Mouse (Mus musculus) liver, adult 2 months (tissue): ENCODE measurements around the gene Psen2. TPM values are rescaled to one million over a fixed set of nuclear protein-coding genes. Genes with fewer than 3 reads are reported as not detected.

Experiments
- DNase-seq: peaks from one replicate; pipeline ENCODE4 v3.0.0-alpha.2; 2011; ENCODE audit warnings: low read depth, low spot score; ENCODE audit errors: extremely low read depth
- H3K27ac ChIP-seq: fragments of 200-500 bp; replicated peaks from 2 replicates; pipeline ENCODE4 v1.5.1; 2012; ENCODE audit warnings: low read depth, mild to moderate bottlenecking, control low read depth, inconsistent platforms, low read length; ENCODE audit not compliant: insufficient read depth
- H3K27me3 ChIP-seq: fragments of 200-500 bp; 2 replicates; pipeline ENCODE4 v1.6.1; 2012; ENCODE audit warnings: mild to moderate bottlenecking, moderate library complexity, low read length, inconsistent platforms; ENCODE audit not compliant: control insufficient read depth, insufficient read depth
- H3K36me3 ChIP-seq: fragments of 200-500 bp; 2 replicates; pipeline ENCODE4 v1.6.1; 2012; ENCODE audit warnings: low read length, inconsistent platforms; ENCODE audit not compliant: control insufficient read depth, insufficient read depth
- H3K4me1 ChIP-seq: fragments of 200-500 bp; 2 replicates; pipeline ENCODE4 v1.6.1; 2011; ENCODE audit warnings: low read length; ENCODE audit not compliant: control insufficient read depth, insufficient read depth
- H3K4me3 ChIP-seq: fragments of 200-500 bp; 2 replicates; pipeline ENCODE4 v1.5.1; 2011; ENCODE audit warnings: low read depth, mild to moderate bottlenecking, control low read depth, low read length, moderate library complexity; ENCODE audit not compliant: insufficient read depth
- H3K79me2 ChIP-seq: fragments of 200-500 bp; 2 replicates; pipeline ENCODE4 v1.6.1; 2012; ENCODE audit warnings: inconsistent platforms, mild to moderate bottlenecking, low read length, moderate library complexity; ENCODE audit not compliant: control insufficient read depth, insufficient read depth
- H3K9ac ChIP-seq: fragments of 200-500 bp; 2 replicates; pipeline ENCODE4 v1.6.1; 2012; ENCODE audit warnings: low read depth, mild to moderate bottlenecking, control low read depth, inconsistent platforms, low read length
- CTCF ChIP-seq: fragments of 200-500 bp; IDR thresholded peaks from 2 replicates; pipeline ENCODE4 v1.5.1; 2011; ENCODE audit warnings: low read depth, low read length, control low read depth
- POLR2A ChIP-seq: fragments of 200-500 bp; IDR thresholded peaks from 2 replicates; pipeline ENCODE4 v1.6.1; 2011; ENCODE audit warnings: low read length, control low read depth; ENCODE audit not compliant: insufficient read depth; ENCODE audit errors: extremely low read depth
- WGBS: fragments of 180-500 bp; shearing (Covaris S2); methylation state at CpG from one replicate; pipeline ENCODE4 v1.1.7; 2018; 5-methylcytosine and 5-hydroxymethylcytosine counted together
- polyA plus RNA-seq: library from polyadenylated mRNA; depleted of rRNA; stranded (reverse); fragments of >200 nt; gene quantifications from 2 replicates; pipeline ENCODE4 v1.2.3, GENCODE M21; 2012
- total RNA-seq: library from RNA; depleted of rRNA; stranded (reverse); fragments of >200 nt; gene quantifications from 2 replicates; pipeline ENCODE4 v1.2.3, GENCODE M21; 2014

The Psen2 gene
- total and polyA plus RNA-seq, 2 experiments: 256 to 711 TPM

DNA sequence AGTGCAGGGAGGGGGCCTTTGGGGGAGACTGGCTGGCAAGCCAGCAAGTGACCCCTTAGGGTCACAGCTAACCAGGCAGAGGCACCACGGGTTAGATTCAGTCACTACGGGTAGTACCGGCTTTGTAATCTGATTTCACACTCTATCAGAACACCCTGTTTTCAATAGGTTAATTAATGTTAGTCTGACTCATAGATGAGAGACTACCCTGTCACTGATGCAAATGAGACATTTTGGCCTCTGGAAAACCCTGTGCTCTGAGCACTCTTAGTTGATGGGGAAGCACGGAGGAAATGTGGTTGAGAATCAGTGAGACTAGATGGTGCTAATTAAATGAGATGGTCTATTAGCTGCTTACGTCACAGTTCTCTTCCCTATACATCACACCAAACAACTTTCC, 40.4 kb upstream of the Psen2 start:
- H3K27me3 ChIP-seq: no peaks in the 10 kb centered on the region
- no peak for TF ChIP-seq POLR2A
- no peaks in the 10 kb centered on the region for H3K36me3 ChIP-seq
- 84% methylated on average over 5 of the region's 5 CpGs for WGBS
- no peak for DNase-seq
- no peak overlapping the region for H3K9ac ChIP-seq
- no peaks in the 10 kb centered on the region for H3K79me2 ChIP-seq
- peaks cover 4% of the 10 kb centered on the region for H3K4me1 ChIP-seq
- H3K27ac ChIP-seq: 0 out of 2 replicates have a peak overlapping the region, but pooled peaks have one; percentile 22
- no peak overlapping the region for H3K4me3 ChIP-seq

DNA sequence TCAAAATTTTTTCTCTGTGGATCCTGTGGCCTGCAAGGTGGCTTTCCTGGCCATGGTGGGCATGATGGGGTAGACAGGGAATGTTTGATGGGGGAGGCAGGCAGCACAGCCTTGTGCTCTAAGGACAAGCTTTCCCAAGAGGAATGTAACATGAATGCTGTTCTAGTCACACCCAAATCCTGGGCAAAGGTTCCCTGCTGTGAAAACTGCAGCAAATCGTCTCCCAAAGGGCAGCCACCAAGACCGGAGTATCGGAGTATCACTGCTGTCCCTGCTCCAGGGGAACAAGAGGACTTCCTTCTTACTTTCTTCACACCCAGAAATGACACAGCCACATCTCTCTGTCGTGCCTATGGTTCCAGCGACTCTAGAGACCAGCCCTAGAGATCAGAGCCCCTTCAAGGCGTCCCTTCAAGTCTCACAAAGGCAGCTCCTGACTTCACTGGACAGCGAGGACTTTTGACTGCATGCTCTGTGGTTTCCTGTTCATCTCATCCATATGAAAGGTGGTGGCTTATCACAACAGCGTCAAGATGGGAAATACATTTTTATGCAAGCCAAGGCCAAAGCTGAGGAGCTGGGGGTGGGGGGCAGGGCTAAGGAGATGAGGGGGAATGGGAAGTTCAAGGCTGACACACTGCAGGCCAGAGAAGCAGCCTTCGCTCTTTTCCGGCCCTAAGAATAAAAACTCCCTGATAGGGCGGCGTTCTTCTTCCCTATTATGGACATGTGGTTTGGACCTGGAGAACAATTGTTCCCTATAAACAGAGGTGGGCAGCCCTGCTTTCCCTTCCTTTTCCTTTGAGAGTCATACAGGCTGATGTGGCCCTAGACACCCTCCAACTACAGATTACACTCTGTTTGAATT, 39.2 kb upstream of the Psen2 start:
- peak; percentile 32 for DNase-seq
- WGBS: 70% methylated on average over 12 of the region's 12 CpGs
- H3K27ac ChIP-seq: peak overlapping the region; percentile 54; the same call in 1 of the 2 replicates

GRCm38 (mm10) chr1:180300997-180301396, 37.8 kb upstream of the Psen2 start:
- WGBS: 76% methylated on average over 4 of the region's 4 CpGs
- DNase-seq: no peak
- Histone ChIP-seq H3K27me3 (no peaks in the 10 kb centered on the region), H3K9ac (no peak overlapping the region), H3K27ac (no peak overlapping the region), H3K79me2 (no peaks in the 10 kb centered on the region), H3K4me1 (peaks cover 4% of the 10 kb centered on the region), H3K36me3 (no peaks in the 10 kb centered on the region), H3K4me3 (no peak overlapping the region)
- TF ChIP-seq POLR2A: no peak
- no peak for TF ChIP-seq CTCF

More for the DNA sequence above, 39.2 kb upstream of the Psen2 start:
- Histone ChIP-seq H3K4me1 (peaks cover 4% of the 10 kb centered on the region), H3K79me2 (no peaks in the 10 kb centered on the region), H3K27me3 (no peaks in the 10 kb centered on the region), H3K36me3 (no peaks in the 10 kb centered on the region), H3K9ac (no peak overlapping the region), H3K4me3 (no peak overlapping the region)
- no peak for TF ChIP-seq CTCF
- no peak for TF ChIP-seq POLR2A

DNA sequence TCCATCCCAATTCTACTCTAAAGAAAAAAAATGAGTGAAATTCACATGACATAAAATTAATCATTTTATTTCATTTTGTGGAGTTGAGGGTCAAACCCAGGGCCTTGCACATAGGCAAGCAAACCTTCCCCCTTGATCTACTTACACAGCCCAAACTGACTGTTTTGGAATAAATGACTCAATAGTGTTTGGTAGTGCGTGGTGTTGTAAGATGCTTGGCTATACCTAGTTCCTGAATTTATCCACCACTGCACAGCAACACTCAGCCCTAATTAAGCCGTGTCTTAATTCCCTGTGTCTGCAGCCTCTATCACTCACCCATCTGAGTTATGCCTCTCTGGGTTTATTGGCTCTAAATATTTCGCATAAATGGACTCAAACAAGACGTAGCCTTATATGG, 37.1 kb upstream of the Psen2 start:
- no peak for TF ChIP-seq POLR2A
- no peak for TF ChIP-seq CTCF
- no peaks in the 10 kb centered on the region for H3K27me3 ChIP-seq
- no peak for DNase-seq
- H3K4me1 ChIP-seq: peaks cover 4% of the 10 kb centered on the region
- H3K4me3 ChIP-seq: no peak overlapping the region
- H3K27ac ChIP-seq: no peak overlapping the region
- 94% methylated on average over 4 of the region's 4 CpGs for WGBS
- H3K36me3 ChIP-seq: no peaks in the 10 kb centered on the region
- H3K9ac ChIP-seq: no peak overlapping the region
- H3K79me2 ChIP-seq: no peaks in the 10 kb centered on the region

- 43% methylated on average over 4 of the region's 4 CpGs for WGBS
- no peak overlapping the region for H3K9ac ChIP-seq
- H3K79me2 ChIP-seq: no peaks in the 10 kb centered on the region
- TF ChIP-seq CTCF (no peak), POLR2A (no peak)
- no peaks in the 10 kb centered on the region for H3K36me3 ChIP-seq
- no peak overlapping the region for H3K4me3 ChIP-seq
- peaks cover 4% of the 10 kb centered on the region for H3K4me1 ChIP-seq
- H3K27me3 ChIP-seq: no peaks in the 10 kb centered on the region
- peak; percentile 86 for DNase-seq
- H3K27ac ChIP-seq: peak overlapping the region; percentile 46; the same call in 1 of the 2 replicates
These were observed 36.5 kb upstream of the Psen2 start for GRCm38 (mm10) chr1:180299697-180300096.

GRCm38 (mm10) chr1:180296088-180296487, 32.9 kb upstream of the Psen2 start:
- 78% methylated on average over 9 of the region's 9 CpGs for WGBS
- Histone ChIP-seq H3K27me3 (no peaks in the 10 kb centered on the region), H3K79me2 (no peaks in the 10 kb centered on the region), H3K9ac (no peak overlapping the region), H3K36me3 (no peaks in the 10 kb centered on the region), H3K4me1 (peaks cover 4% of the 10 kb centered on the region), H3K27ac (no peak overlapping the region), H3K4me3 (no peak overlapping the region)
- no peak for DNase-seq
- no peak for TF ChIP-seq POLR2A
- no peak for TF ChIP-seq CTCF
